Mouse (Mus musculus) cerebellum, postnatal 25 days (tissue): ENCODE data around the gene Add3.
"Not testable (repeated sequence)": the region's sequence is repeated elsewhere in the genome, so short reads cannot be mapped to it uniquely, and the experiment has no call there.

Source experiments
- DNase-seq, 2 experiments: peaks; one replicate each; pipeline ENCODE4 v3.0.0; 2021; ENCODE audit warnings: mixed read lengths in 2 of 2

The Add3 gene

DNA sequence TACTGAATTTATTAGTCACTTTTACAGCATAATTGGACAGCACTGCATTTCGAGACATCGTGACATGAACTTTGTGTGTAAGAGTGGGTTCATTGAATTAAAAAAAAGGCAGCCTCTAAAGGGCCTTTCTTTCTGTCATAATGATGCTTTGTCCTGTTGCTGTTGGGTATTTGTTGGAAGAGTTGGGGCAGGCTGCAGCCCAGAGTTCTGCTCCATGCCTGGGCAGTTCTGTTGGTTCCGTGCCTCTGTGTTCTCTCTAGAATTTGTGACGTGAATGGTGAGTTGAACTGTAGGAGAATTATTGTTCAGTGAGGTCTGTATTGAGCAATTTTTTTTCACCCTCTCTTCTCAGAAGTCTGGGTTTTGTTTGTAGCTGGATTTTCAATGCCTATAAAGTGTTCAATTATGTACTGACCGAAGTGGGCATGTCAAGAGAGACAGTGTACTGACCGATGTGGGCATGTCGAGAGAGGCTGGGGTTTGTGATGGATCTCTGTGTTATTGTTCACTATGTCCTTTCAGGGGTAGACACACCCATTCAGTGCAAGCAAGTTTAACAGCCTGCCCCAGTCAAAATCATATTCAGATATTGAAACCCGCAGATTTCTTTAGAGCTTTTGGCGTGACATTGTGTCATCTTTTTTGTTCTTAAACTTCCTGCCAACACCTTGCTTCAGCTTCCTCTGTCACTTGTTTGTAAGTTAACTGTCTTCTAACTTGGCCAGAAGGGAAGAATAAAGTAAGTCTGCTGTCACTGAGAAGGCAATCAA is 54.7 kb downstream of the Add3 start:
- no peak for DNase-seq

DNA sequence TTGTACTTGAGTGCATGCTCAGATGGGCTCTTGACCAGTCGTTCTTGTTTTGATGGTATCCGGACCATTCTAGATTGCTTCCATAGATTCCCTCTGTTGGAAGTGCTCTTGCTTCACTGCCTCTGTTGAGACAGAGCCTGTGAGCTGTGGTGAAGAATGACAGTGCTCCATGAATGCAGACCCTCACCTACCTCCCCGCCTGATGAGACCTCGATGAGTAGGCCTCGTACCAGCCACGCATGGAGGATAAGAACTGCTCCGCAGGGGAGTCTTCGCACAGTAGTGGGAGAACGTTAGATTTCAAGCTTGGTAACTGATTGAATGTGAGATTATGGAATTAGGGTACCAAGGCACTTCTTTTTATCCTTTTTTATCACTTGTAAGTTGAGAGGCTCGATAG is 56.7 kb downstream of the Add3 start:
- DNase-seq: no peak

DNA sequence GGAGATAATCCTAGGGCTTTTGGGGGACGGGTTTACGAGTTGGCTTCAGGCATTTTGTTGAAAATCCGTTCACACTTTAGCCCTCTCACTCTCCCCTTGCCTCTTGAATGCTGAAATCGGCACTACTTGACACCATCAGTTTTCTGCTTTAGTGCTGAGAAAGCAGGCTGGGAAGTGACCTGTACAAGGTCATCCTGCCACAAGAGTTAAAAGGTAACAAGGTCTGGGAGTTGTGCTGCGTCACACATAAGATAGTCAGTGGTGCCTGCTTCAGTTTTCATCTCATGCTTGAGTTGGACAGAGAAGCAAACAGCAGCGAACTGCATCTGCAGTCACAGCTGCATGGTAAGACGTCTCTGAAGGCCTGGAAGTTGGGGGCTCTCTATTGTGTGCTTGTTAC is 57.5 kb downstream of the Add3 start:
- no peak for DNase-seq

DNA sequence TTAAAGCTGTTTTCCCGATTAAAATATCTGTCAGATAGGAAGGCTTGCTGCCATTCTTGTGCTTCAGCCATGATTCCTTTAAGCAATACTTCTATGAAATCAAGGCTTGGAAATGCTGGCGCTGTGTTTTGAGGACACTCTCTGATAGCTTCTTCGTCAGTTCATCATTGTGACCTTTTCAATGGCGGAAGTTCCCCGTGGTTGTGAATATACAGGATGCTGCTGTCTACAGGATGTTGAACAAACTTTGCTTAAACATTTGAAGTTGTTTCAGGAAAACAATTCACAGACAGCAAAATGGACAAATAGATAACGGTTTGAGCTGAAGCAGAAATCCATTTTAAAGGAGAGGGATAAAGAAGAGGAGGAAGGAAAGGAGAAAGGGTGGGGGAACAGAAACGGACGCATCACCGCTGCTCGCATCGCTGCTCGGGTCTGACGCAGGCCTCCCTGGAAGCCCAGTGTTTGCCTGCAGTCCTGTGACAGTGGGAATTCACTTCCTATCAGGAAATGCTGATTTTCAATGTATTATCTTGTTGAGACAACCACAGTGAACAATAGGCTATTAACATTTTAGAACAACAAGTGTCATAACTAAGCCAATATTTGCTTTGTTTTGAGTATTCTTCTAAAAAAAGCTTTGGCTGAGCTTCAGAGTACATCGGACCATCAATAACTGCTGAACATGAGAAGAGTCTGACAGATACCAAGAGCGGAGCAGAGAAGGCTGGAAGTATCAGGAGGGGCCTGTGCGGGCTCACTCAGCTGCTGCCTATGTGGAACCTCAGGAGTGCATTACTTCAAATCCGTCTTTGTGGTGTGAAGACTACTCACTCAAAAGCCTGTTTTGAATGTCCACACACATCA is 58.7 kb downstream of the Add3 start:
- no peak for DNase-seq

DNA sequence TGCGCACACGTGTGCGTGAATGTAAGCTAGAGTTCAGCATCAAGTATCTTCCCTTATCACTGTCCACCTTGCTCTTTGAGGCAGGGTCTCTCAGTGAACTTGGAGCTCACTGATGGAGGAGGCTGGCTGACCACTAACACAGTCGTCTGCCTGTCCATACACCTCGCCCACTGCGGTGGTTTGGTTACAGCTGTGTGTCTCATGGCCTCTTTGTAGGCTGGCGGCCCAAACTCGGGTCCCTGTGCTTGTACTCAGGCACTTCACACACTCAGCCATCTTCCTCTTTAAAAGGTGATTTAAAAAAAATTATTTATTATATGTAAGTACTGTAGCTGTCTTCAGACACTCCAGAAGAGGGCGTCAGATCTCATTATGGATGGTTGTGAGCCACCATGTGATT is 59.5 kb downstream of the Add3 start:
- DNase-seq: no peak

DNA sequence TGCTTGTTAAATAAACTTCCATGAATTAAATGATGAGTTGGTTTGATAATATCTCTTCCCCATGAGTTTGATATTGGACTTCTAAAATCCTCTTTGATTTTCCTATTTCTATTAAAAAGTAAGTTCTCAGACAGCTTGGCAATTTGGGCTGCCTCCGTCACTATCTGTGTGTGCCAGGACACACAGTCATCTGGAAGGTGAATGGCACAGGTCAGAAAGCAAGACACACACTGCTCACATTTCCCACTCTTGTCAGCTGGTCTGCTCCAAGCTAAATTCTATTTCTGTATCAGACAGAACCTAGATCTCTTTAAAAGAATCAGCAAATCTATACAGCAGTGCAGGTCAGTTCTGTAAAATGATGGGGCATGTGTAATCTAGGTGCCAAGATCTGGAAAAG is 61.9 kb downstream of the Add3 start:
- no peak for DNase-seq

DNA sequence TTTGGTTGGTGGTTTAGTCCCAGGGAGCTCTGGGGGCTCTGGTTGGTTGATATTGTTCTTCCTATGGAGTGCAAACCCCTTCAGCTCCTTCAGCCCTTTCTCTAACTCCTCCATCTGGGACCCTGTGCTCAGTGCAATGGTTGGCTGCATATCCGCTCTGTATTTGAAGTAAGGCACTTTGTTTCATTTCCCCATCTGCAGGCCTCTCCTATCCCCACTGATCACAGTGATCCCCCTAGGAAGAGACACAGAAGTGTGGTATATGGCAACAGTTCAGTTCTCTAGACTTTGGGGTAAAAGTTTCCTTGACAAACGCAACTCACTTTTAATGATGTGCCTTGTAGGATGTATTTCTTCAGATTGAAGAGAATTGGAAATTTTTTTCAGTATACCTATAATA is 66.7 kb downstream of the Add3 start:
- no peak for DNase-seq

DNA sequence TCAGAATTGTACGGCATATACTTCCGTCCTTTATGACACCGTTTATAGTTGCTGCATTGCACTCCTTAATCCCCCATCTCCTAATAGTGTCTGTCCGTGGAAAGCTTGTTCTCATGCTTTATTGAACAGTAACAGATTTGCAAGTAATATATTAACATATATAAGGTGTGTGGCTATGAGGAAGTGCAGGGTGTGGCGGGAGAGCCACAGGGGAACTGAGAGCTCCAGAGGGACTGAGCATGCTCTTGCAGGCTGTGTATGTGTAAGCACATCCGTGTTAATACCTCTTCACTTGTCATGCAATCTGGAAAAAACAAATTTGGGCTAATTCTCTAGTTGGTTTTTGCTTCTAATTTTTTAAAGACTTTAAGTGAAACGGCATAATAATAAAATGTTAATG is 68.6 kb downstream of the Add3 start:
- DNase-seq: no peak

DNA sequence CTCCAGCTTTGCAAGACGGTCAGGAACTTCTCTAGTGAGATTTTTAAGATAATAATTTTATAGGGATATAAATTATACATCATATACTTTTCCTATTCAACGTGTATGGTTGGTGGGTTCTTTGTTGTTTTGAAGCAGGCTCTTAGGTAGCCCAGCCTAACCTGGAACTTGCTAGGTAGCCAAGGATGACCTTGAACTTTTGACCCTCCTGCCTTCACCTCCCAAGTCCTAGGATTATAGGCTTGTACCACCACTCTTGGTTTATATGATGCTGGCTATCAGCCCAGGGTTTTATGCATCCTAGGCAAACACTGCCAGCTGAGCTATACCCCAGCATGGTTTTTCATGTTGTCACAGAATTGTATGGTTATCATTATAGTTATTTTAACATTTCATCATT is 70.0 kb downstream of the Add3 start:
- DNase-seq: no peak

DNA sequence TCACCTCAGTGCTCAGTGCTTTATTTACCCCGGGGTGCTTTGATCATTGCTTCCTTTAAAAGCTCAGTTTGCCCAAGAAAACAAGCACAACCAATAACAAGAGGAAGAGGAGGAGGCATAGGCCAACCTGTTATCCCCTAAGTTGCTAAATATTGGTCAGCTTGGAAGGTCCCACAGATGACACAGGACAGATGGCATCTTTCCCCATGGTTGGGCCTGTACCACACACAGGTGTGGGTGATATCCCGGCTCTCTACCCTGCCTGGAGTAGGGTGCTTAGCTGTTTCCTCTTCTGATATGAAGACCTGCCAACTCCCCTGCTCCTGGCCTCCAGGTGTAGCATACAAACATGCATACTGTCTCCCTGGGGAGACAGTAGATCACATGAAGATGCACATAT is 75.1 kb downstream of the Add3 start:
- peak in 1 of 2 experiments; percentile 37 for DNase-seq

DNA sequence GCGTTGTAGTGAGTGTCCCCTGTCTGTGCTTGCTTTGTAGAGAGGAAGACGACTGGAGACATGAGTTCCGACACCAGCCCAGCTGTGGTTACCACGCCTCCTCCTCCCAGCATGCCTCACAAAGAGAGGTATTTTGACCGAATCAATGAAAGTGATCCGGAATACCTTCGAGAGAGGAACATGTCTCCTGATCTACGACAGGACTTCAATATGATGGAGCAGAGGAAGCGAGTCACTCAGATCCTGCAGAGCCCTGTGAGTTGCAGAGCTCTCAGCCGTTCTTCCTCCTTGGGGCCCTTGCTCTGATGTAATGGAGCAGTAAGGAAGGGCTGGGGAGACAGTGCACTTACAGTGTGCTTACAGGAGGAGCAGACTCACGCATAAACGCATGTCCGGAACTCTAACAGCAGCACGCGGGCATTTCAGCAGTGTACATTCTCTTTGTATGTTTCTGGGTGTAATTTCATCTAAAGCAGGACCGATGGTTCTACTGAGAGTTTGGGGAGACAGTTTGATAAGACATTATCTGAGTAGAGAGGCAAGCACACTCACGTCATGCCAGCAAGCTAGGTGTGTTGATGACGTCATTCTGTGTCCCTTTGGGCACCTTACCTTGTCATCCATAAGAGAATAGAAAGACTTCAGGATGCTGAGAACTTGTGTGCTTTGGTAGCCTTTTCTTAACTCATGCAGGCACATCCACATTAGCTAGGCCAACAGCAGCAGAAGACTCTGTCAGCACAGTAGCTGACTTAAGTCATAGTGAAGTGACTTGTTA is 76.7 kb downstream of the Add3 start:
- no peak for DNase-seq

DNA sequence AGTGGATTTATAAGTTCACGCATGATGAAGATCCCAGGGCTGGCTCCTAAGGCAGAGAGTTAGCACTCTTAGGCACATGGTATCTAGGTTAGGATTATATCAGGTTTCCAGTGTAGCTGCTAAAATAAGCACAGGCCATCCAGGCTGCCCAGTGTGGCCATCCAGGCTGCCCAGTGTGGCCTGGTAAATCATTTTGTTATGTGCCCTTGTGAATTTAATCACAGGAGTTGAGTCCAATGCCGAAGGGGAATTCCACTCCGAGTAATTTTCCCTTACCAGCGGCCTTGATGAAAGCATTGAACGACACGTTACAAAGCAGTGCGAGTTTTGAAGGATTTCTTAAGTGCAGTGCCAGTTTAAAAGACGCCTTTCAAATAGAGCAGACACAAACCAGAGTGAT is 77.6 kb downstream of the Add3 start:
- no peak for DNase-seq

DNA sequence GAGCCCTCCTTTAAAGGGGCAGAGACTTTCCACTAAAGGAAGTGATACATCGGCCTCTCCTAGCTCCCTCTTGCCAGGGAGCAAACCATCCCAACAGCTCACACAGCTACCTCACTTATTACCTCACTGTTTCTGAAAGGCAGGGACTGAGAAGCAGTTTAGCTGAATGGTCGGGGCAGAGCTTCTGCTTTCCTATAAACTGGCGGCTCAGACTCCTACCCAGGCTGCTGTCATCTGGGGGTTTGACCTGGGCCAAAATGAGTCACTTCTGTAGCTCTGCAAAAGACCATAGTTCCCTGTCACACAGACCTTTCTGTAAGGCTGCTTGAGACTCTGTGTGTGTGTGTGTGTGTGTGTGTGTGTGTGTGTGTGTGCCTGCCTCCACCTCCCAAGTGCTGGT is 79.1 kb downstream of the Add3 start:
- DNase-seq: no peak

DNA sequence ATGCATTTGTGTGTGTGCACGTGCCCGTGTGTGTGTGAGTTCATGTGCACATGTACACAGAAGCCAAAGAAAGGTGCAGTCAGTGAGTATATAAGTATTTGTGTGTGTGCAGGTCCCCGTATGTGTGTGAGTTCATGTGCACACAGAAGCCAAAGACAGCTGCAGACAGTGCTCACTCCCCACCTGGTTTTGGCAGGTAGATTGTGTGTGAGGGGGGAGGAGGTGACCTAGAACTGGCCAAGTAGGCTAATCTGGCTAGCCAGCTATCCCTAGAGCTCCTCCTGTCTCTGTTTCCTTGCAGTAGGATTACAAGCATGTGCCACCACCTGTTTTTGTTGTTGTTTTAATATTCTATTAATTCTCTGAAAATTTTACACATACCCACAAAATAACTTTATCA is 80.9 kb downstream of the Add3 start:
- DNase-seq: no peak

DNA sequence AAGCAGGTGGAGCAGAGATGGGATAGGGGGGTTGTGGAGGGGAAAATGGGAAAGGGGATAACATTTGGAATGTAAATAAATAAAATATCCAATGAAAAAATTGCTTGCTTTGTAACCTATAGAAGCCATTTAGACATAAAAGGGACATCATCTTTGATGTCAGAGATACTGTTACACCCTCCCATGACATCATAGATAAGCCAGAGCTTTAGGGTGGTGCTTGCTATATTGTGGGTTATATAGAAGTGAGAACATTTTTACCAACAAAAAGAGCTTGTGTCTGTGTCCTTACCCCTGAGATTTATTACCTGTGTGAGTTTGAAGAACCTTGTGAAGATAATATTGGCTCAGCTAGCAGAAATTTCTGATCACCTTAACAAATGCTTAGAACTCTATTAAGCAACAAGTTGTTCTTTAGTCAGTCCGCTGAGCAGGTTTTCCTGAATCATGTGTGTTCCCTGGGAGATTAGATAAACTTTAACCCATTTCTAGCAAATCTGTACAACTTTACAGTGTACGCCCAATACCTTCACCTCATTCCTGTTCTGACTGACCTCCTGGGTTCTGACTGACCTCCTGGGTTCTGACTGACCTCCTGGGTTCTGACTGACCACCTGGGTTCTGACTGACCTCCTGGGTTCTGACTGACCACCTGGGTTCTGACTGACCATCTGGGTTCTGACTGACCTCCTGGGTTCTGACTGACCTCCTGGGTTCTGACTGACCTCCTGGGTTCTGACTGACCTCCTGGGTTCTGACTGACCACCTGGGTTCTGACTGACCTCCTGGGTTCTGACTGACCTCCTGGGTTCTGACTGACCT is 85.2 kb downstream of the Add3 start:
- not testable (repeated sequence) for DNase-seq

DNA sequence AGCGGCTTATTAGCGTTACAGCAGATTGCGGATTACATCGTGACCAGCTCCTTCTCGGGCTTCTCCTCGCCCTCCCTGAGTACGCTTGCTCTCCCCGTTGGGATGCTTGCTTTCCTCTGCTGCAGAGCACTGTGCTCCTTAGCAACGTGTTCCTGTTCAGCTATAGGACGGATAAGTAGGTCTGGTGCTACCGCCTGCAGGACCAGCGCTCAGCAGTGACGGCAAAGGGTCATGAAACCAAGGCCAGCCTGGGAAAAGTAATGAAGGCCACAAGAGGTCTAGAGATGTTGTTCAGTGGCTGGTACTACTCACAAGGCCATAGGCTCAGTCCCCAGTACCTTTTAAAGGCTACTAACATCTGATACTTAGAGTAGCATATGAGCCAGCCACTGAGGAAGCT is 86.4 kb downstream of the Add3 start:
- no peak for DNase-seq

DNA sequence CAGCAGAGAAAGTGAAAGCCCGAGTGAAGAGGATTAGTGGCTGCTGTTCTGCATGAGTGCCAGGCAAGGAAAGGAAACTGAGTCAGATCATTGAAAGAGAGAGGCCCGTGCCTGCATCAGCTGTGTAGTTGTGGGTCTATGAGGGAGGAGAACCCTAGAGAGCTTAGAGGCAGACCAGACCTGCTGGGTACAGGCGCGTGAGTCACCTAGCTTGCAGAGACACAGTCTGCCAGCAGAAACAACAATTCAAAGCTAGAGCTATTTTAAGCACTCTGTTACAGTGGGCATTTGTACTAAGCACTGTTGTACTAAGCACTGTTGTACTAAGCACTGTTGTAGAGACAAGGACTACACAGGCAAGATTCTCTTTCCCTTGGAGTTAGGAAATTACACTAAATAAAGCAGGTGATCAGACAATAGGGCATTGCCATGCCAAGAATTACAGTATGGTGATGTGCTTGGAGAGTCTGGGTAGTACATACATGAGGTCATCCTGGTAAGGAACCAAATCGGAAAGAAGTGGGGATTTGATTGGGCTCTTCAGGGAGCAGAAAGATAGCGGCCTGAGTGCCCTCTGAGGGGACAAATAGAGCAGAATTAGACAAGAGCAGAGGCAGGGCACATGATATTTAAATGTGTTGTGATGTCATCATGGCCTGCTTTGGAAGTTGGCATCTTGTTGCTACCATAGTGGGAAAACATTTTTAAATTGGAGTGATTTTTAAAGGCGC is 88.0 kb downstream of the Add3 start:
- DNase-seq: peak; percentile 53 to 66

DNA sequence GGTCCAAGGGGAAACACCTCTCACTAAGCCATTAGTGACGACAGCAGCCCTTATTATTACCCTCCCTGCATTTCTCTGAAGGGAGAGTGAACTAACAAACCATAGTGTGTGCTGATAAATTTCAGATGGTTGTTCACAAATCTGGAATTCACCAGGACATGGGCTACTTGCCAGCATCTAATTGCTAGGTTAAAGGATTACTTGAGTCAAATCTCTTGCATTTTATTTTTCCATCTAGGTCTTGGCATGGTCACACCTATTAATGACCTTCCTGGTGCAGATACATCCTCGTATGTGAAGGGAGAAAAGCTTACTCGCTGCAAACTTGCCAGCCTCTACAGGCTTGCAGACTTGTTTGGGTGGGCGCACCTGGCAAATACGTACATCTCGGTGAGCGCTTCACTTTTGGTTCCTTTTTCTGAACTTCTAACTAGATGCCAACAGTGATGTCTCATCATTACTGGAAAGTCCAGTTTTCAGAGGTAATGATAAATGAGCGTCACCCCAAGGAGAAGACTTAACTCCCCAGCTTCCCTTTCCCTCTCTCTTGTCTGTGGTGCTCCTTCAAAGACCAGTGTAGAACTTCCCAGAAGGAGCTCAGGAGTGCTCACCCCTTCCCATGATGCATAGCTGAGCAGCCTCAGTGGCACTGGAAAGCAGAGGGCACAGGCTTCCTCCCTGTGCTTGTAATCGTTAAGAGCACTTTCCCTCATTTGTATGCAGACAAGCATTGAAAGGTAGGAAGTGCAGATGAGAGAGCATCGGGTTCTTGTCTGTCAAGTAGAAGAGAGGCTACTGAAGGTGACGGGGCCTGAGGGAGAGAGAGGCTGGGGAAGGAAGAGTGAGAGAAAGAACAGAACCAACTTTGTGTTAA is 90.9 kb downstream of the Add3 start:
- no peak for DNase-seq

DNA sequence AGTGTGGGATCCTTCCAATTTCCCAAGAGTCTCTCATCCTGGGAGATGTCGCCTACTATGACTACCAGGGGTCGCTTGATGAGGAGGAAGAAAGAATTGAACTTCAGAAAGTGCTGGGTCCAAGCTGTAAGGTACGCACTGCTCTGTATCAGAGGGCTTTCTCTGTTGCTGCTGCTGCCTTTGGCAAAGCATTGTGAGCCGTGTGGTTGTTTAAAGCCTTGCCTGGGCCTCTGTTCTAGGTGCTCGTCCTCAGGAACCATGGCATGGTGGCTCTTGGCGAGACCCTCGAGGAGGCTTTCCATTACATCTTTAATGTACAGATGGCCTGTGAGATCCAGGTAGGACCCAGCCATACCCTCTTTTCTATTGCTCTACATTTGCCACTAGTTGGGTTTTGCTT is 93.3 kb downstream of the Add3 start:
- no peak for DNase-seq

DNA sequence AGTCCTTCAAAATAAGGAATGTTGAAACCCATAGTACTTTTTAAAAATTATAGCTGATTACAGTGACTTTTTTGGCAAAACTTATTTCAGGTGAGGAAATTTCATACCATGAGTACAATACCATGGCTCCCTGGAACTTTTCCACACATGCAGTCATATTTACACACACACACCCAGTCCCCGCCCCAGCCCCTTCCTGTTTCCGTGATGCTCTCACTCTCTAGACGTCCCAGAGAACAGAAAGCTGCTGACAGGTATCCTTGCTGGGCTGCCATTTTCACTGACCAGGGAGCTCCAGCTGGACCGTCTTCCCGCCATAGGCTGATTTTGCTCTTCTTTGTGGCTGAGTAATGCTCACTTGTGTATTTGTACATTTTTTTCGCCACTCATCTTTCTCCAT is 101.6 kb downstream of the Add3 start:
- DNase-seq: no peak

DNA sequence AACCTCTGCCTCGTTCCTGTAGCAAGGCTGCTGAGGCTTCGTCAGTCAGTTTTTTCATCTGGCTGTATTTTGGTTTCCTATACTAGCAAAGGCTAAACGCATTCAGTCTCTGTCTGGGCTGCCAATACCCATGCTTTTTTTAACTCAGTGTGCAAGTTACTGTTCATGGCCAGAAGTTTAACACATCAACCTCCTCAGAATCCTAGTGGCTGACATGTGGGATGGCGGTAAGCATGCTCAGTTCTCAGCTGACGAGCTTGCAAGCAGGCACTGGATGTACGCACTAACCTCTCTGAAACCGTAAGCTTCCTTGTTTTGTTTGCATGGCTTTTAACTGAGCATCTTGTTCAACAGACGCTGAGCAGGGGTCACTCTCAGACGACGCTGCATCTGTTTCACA is 103.7 kb downstream of the Add3 start:
- DNase-seq: no peak
